Mouse (Mus musculus): ENCODE measurements around the gene Lmod2. TPM values are rescaled to one million over a fixed set of nuclear protein-coding genes. Genes with fewer than 3 reads are reported as not detected.

The Lmod2 gene
- polyA plus RNA-seq, 1 experiment, result not detected

- Histone ChIP-seq H3K9me3 (0 out of 2 replicates have a peak, but pooled peaks cover 3% of the 10 kb centered on the region), H3K36me3 (replicated peaks; ENCODE audit: low read length) (peaks cover 13% of the 10 kb centered on the region), H3K4me1 (no peaks in the 10 kb centered on the region), H3K27me3 (replicated peaks) (no peaks in the 10 kb centered on the region), H3K4me3 (replicated peaks) (no peak overlapping the region)
- TF ChIP-seq GATA1 (IDR thresholded peaks at IDR 0.05; ENCODE audit: borderline replicate concordance, low read length) (no peak), FLI1 (IDR thresholded peaks at IDR 0.05; ENCODE audit: low read length) (no peak)
Measured at GRCm38 (mm10) chr6:24608129-24608528, 10.6 kb downstream of the Lmod2 start.

- Histone ChIP-seq H3K4me3 (replicated peaks) (no peak overlapping the region), H3K4me1 (no peaks in the 10 kb centered on the region), H3K36me3 (replicated peaks; ENCODE audit: low read length) (peaks cover 18% of the 10 kb centered on the region), H3K9me3 (0 out of 2 replicates have a peak, but pooled peaks cover 2% of the 10 kb centered on the region), H3K27me3 (replicated peaks) (no peaks in the 10 kb centered on the region)
- TF ChIP-seq FLI1 (IDR thresholded peaks at IDR 0.05; ENCODE audit: low read length) (no peak), GATA1 (IDR thresholded peaks at IDR 0.05; ENCODE audit: borderline replicate concordance, low read length) (no peak)
Measured at GRCm38 (mm10) chr6:24608682-24609081, 11.1 kb downstream of the Lmod2 start.

- H3K9me3 ChIP-seq, result no peaks in the 10 kb centered on the region
- no peaks in the 10 kb centered on the region for H3K27me3 ChIP-seq (replicated peaks)
- no peaks in the 10 kb centered on the region for H3K4me1 ChIP-seq
- H3K4me3 ChIP-seq (replicated peaks), result no peak overlapping the region
- H3K36me3 ChIP-seq (replicated peaks; ENCODE audit: low read length), result peaks cover 26% of the 10 kb centered on the region
- no peak for TF ChIP-seq FLI1 (IDR thresholded peaks at IDR 0.05; ENCODE audit: low read length)
- TF ChIP-seq GATA1 (IDR thresholded peaks at IDR 0.05; ENCODE audit: borderline replicate concordance, low read length), result no peak
Measured at GRCm38 (mm10) chr6:24609531-24609930, 12.0 kb downstream of the Lmod2 start.

GRCm38 (mm10) chr6:24610358-24610757 lies 12.8 kb downstream of the Lmod2 start:
- TF ChIP-seq GATA1 (IDR thresholded peaks at IDR 0.05; ENCODE audit: borderline replicate concordance, low read length) (no peak), FLI1 (IDR thresholded peaks at IDR 0.05; ENCODE audit: low read length) (no peak)

GRCm38 (mm10) chr6:24612074-24612755 lies 14.7 kb downstream of the Lmod2 start:
- H3K4me1 ChIP-seq, result no peaks in the 10 kb centered on the region
- H3K4me3 ChIP-seq (replicated peaks), result no peak overlapping the region
- no peaks in the 10 kb centered on the region for H3K9me3 ChIP-seq
- H3K27me3 ChIP-seq (replicated peaks), result no peaks in the 10 kb centered on the region
- TF ChIP-seq FLI1 (IDR thresholded peaks at IDR 0.05; ENCODE audit: low read length) (no peak), GATA1 (IDR thresholded peaks at IDR 0.05; ENCODE audit: borderline replicate concordance, low read length) (no peak)
- H3K36me3 ChIP-seq (replicated peaks; ENCODE audit: low read length), result peaks cover 52% of the 10 kb centered on the region

More at GRCm38 (mm10) chr6:24610358-24610757, 12.8 kb downstream of the Lmod2 start:
- Histone ChIP-seq H3K27me3 (replicated peaks) (no peaks in the 10 kb centered on the region), H3K4me3 (replicated peaks) (no peak overlapping the region), H3K9me3 (no peaks in the 10 kb centered on the region), H3K4me1 (no peaks in the 10 kb centered on the region), H3K36me3 (replicated peaks; ENCODE audit: low read length) (peaks cover 34% of the 10 kb centered on the region)

- TF ChIP-seq GATA1 (IDR thresholded peaks at IDR 0.05; ENCODE audit: borderline replicate concordance, low read length), result no peak
- TF ChIP-seq FLI1 (IDR thresholded peaks at IDR 0.05; ENCODE audit: low read length), result no peak
- Histone ChIP-seq H3K4me3 (replicated peaks) (no peak overlapping the region), H3K4me1 (no peaks in the 10 kb centered on the region), H3K9me3 (no peaks in the 10 kb centered on the region), H3K36me3 (replicated peaks; ENCODE audit: low read length) (peaks cover 64% of the 10 kb centered on the region), H3K27me3 (replicated peaks) (no peaks in the 10 kb centered on the region)
Measured at GRCm38 (mm10) chr6:24613346-24613745, 15.8 kb downstream of the Lmod2 start.

- TF ChIP-seq GATA1 (IDR thresholded peaks at IDR 0.05; ENCODE audit: borderline replicate concordance, low read length) (no peak), FLI1 (IDR thresholded peaks at IDR 0.05; ENCODE audit: low read length) (no peak)
- Histone ChIP-seq H3K4me3 (replicated peaks) (no peak overlapping the region), H3K9me3 (no peaks in the 10 kb centered on the region), H3K36me3 (replicated peaks; ENCODE audit: low read length) (peaks cover 69% of the 10 kb centered on the region), H3K27me3 (replicated peaks) (no peaks in the 10 kb centered on the region), H3K4me1 (no peaks in the 10 kb centered on the region)
Measured at GRCm38 (mm10) chr6:24613918-24614317, 16.4 kb downstream of the Lmod2 start.

GRCm38 (mm10) chr6:24616746-24617145 lies 19.2 kb downstream of the Lmod2 start:
- peaks cover 88% of the 10 kb centered on the region for H3K36me3 ChIP-seq (replicated peaks; ENCODE audit: low read length)

GRCm38 (mm10) chr6:24619285-24620045 lies 21.9 kb downstream of the Lmod2 start:
- peaks cover 4% of the 10 kb centered on the region; the same call in 1 of the 2 replicates for H3K4me1 ChIP-seq
- no peaks in the 10 kb centered on the region for H3K27me3 ChIP-seq (replicated peaks)
- peaks cover 86% of the 10 kb centered on the region for H3K36me3 ChIP-seq (replicated peaks; ENCODE audit: low read length)
- no peak for TF ChIP-seq GATA1 (IDR thresholded peaks at IDR 0.05; ENCODE audit: borderline replicate concordance, low read length)
- TF ChIP-seq FLI1 (IDR thresholded peaks at IDR 0.05; ENCODE audit: low read length), result no peak
- no peak overlapping the region for H3K4me3 ChIP-seq (replicated peaks)
- no peaks in the 10 kb centered on the region for H3K9me3 ChIP-seq

More at GRCm38 (mm10) chr6:24616746-24617145, 19.2 kb downstream of the Lmod2 start:
- Histone ChIP-seq H3K9me3 (no peaks in the 10 kb centered on the region), H3K27me3 (replicated peaks) (no peaks in the 10 kb centered on the region), H3K4me1 (peaks cover 4% of the 10 kb centered on the region; the same call in 1 of the 2 replicates), H3K4me3 (replicated peaks) (no peak overlapping the region)
- TF ChIP-seq GATA1 (IDR thresholded peaks at IDR 0.05; ENCODE audit: borderline replicate concordance, low read length) (no peak), FLI1 (IDR thresholded peaks at IDR 0.05; ENCODE audit: low read length) (no peak)

GRCm38 (mm10) chr6:24620936-24621335 lies 23.4 kb downstream of the Lmod2 start:
- no peaks in the 10 kb centered on the region for H3K9me3 ChIP-seq
- H3K36me3 ChIP-seq (replicated peaks; ENCODE audit: low read length), result peaks cover 85% of the 10 kb centered on the region
- no peak for TF ChIP-seq FLI1 (IDR thresholded peaks at IDR 0.05; ENCODE audit: low read length)
- no peak for TF ChIP-seq GATA1 (IDR thresholded peaks at IDR 0.05; ENCODE audit: borderline replicate concordance, low read length)
- H3K4me1 ChIP-seq, result peaks cover 4% of the 10 kb centered on the region; the same call in 1 of the 2 replicates
- H3K4me3 ChIP-seq (replicated peaks), result no peak overlapping the region
- no peaks in the 10 kb centered on the region for H3K27me3 ChIP-seq (replicated peaks)
